Mouse (Mus musculus) thymus, adult 2 months (tissue): ENCODE results near the gene Znrf2. TPM values are rescaled to one million over a fixed set of nuclear protein-coding genes. Genes with fewer than 3 reads are reported as not detected.

Source experiments
- DNase-seq: peaks from one replicate; pipeline ENCODE4 v3.0.0; 2021
- H3K27ac ChIP-seq: fragments of 200-500 bp; 2 replicates; pipeline ENCODE4 v1.5.1; 2012; ENCODE audit warnings: low read length, control low read depth; ENCODE audit not compliant: control insufficient read depth, insufficient read depth
- H3K27me3 ChIP-seq: fragments of 200-500 bp; 2 replicates; pipeline ENCODE4 v1.6.1; 2012; ENCODE audit warnings: mild to moderate bottlenecking, low read length, moderate library complexity, mixed read lengths; ENCODE audit not compliant: control insufficient read depth, insufficient read depth
- H3K36me3 ChIP-seq: fragments of 200-500 bp; 2 replicates; pipeline ENCODE4 v1.6.1; 2012; ENCODE audit warnings: mild to moderate bottlenecking, low read length, moderate library complexity; ENCODE audit not compliant: control insufficient read depth, insufficient read depth
- H3K4me1 ChIP-seq: fragments of 200-500 bp; replicated peaks from 2 replicates; pipeline ENCODE4 v1.6.1; 2012; ENCODE audit warnings: low read length; ENCODE audit not compliant: control insufficient read depth, insufficient read depth
- H3K4me3 ChIP-seq: fragments of 200-500 bp; 2 replicates; pipeline ENCODE4 v1.5.1; 2012; ENCODE audit warnings: mild to moderate bottlenecking, low read length, control low read depth, moderate library complexity; ENCODE audit not compliant: control insufficient read depth, insufficient read depth
- CTCF ChIP-seq: fragments of 200-500 bp; IDR thresholded peaks from 2 replicates; pipeline ENCODE4 v1.5.1; 2012; ENCODE audit warnings: mild to moderate bottlenecking, control low read depth, low read length, moderate library complexity, borderline replicate concordance; ENCODE audit not compliant: control insufficient read depth, poor library complexity, insufficient read depth; ENCODE audit errors: extremely low read depth
- POLR2A ChIP-seq: fragments of 200-500 bp; IDR thresholded peaks from 2 replicates; pipeline ENCODE4 v1.6.1; 2012; ENCODE audit warnings: mild to moderate bottlenecking, low read length, control low read depth, moderate library complexity; ENCODE audit not compliant: control insufficient read depth, poor library complexity, insufficient read depth; ENCODE audit errors: extremely low read depth
- WGBS: fragments of 180-500 bp; shearing (Covaris S2); methylation state at CpG from one replicate; pipeline ENCODE4 v1.1.7; 2018; 5-methylcytosine and 5-hydroxymethylcytosine counted together
- polyA plus RNA-seq: library from polyadenylated mRNA; depleted of rRNA; stranded (reverse); fragments of >200 nt; gene quantifications from 2 replicates; pipeline ENCODE4 v1.2.3, GENCODE M21; 2012

The Znrf2 gene
- polyA plus RNA-seq, 1 experiment, result 17.5 TPM

DNA sequence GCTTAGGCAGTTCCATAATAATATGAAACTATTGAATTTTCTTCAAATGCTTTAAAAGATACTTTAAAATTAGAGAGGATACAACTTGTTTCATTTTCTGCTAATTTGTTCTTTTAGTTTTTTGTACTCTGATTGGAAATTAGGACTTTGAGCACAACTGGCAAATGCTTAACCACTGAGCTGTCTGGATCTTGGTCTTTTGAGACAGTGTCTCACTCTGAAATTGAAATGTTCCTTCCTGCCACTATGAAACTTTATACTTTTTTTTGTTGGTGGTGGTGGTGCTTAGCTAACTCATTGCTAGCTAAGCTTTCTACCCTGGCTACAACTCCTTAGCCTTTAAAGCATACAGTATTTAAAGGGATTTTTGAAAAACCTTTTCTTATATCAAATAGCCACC, 24.7 kb downstream of the Znrf2 start:
- no peak for TF ChIP-seq POLR2A
- no peak for TF ChIP-seq CTCF
- no peak for DNase-seq
- Histone ChIP-seq H3K4me3 (no peak overlapping the region), H3K27ac (no peak overlapping the region), H3K36me3 (0 out of 2 replicates have a peak, but pooled peaks cover 4% of the 10 kb centered on the region), H3K4me1 (peaks cover 9% of the 10 kb centered on the region), H3K27me3 (no peaks in the 10 kb centered on the region)

DNA sequence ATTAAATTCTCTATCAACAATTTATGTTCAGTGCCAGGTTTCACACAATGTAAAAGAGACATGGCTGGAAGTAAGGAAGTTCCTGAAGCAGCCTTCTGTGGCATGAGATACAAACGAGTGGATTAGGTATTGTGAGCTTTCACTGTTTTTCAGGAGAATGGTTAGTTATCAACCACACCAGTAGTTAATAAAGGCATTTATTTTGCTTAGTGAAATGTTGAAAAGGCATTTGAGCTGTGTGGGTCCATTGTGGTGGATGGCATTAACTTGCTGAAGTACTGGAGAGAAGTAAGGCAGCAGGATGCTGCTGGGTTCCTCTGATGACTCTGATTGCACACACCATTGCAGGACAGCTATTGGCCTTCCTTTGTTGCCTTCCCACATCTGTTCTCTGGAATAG, 25.3 kb downstream of the Znrf2 start:
- Histone ChIP-seq H3K27me3 (no peaks in the 10 kb centered on the region), H3K27ac (no peak overlapping the region), H3K36me3 (0 out of 2 replicates have a peak, but pooled peaks cover 4% of the 10 kb centered on the region), H3K4me1 (peaks cover 9% of the 10 kb centered on the region), H3K4me3 (no peak overlapping the region)
- DNase-seq, result no peak
- WGBS, result 65% methylated on average over 1 of the region's 1 CpGs
- TF ChIP-seq POLR2A (no peak), CTCF (no peak)

DNA sequence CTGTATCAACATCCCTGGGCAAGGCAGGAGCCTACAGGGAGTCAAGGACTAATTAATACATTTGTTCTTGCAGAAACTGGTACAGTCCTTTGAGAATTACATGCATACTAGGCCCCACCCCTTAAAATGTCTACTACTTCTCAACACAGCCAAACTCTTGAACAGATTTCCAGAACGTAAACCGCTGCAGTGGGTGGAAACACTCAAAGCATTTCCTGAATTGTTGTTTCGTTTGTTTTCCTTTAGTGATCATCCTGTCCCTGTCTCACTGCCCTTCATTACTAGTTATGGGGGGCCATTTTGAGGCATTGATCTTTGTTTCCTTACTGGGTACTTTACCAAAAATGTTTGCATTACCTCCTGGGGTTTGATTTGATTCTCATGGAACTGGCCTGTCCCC, 31.8 kb downstream of the Znrf2 start:
- no peaks in the 10 kb centered on the region for H3K36me3 ChIP-seq
- H3K4me1 ChIP-seq, result peaks cover 16% of the 10 kb centered on the region
- DNase-seq, result no peak
- no peaks in the 10 kb centered on the region for H3K27me3 ChIP-seq
- no peak overlapping the region for H3K4me3 ChIP-seq
- no peak overlapping the region; the same call in 1 of the 2 replicates for H3K27ac ChIP-seq
- WGBS, result 74% methylated on average over 3 of the region's 3 CpGs
- no peak for TF ChIP-seq CTCF
- no peak for TF ChIP-seq POLR2A

DNA sequence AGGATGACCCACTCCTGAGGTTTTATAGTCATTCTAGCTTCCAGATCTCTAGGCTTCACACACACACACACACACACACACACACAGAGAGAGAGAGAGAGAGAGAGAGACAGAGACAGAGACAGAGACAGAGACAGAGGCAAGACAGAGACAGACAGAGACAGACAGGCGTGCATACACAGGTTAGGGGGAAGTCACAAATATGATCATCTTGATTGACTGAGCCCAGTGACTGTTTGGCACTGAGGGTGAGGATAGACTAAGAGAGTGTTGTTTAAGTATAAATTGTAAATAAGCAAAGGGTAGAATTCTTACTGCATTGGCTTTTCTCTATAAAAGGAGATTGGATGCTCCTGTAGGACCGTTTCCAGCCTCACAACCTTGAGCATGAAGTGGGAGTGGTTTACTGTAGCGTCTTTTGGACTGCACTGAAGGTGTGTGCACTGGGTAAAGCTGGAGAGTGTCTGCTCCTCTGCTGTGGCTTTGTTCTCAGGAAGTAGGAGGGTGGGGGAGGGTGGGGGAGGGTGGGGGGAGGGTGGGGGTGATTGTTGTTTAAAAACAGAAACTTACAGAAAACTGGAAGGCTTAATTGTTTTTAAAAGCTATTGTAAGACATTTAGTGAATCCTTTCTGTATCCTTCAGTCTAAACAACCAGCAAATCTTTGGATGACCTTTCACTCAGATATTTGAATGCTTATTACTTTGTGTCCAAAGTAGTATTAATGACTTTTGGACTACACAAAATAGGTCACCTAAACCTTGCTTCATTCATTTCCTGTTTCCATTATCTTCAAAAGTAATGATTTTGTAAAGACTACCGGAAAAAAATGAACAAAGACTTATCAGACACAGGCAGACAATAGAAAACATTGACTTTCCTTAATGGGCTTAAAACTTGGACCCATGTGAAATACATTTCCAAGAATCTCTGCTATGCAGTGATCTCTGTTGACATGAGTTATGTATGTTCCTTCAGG, 32.8 kb downstream of the Znrf2 start:
- DNase-seq, result peak; percentile 37
- no peak overlapping the region for H3K4me3 ChIP-seq
- no peaks in the 10 kb centered on the region for H3K36me3 ChIP-seq
- peaks cover 16% of the 10 kb centered on the region for H3K4me1 ChIP-seq
- 10% methylated on average over 4 of the region's 4 CpGs for WGBS
- no peaks in the 10 kb centered on the region for H3K27me3 ChIP-seq
- no peak for TF ChIP-seq POLR2A
- TF ChIP-seq CTCF, result no peak
- H3K27ac ChIP-seq, result peak overlapping the region; percentile 59; the same call in 1 of the 2 replicates

DNA sequence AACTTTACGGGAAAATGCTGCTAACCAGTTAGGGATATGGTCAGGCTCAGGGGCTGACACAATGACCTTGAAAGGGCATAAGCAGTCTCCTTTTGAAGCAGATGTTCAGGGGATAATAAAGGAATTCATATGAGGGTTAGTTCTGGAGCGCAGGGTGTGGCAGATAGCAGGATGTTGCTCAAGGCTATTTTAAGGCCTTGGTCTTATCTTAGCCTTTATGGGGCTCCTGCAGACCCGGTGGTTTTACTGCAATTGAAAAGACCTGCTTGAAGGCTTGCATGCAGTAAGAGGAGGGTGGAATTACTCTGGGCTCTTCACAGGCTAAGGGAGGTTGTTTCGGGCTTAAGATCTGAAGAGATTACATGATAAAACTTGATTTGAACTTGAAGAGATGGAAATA, 35.1 kb downstream of the Znrf2 start:
- TF ChIP-seq CTCF, result no peak
- TF ChIP-seq POLR2A, result no peak
- no peak overlapping the region for H3K4me3 ChIP-seq
- 54% methylated on average over 4 of the region's 4 CpGs for WGBS
- no peaks in the 10 kb centered on the region for H3K36me3 ChIP-seq
- peaks cover 25% of the 10 kb centered on the region for H3K4me1 ChIP-seq
- DNase-seq, result no peak
- H3K27me3 ChIP-seq, result no peaks in the 10 kb centered on the region
- no peak overlapping the region for H3K27ac ChIP-seq

DNA sequence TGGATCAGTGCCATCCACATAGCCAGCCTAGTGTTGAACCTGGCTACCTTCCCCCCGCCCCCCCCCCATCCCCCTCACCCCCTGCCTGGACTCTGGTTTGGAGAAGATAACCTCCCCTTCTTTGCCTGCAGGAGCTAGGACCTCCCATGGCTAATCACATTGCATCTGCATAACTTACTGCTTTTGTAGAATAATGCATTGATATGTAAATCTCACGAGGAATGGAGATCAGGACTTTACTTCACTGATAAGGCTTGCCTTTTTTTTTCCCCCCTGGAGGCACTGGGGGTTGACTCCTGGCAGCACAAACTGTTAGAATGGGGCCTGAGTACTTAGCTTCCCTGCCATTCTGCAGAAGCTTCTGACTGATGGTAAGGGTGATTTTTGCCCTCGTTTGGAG, 36.0 kb downstream of the Znrf2 start:
- no peak for TF ChIP-seq CTCF
- no peak for TF ChIP-seq POLR2A
- Histone ChIP-seq H3K27me3 (no peaks in the 10 kb centered on the region), H3K27ac (no peak overlapping the region), H3K36me3 (no peaks in the 10 kb centered on the region), H3K4me3 (no peak overlapping the region), H3K4me1 (peaks cover 25% of the 10 kb centered on the region)
- no peak for DNase-seq
- WGBS, result 86% methylated on average over 3 of the region's 3 CpGs
